Mouse (Mus musculus): ENCODE measurements around the gene Aco1. TPM values are rescaled to one million over a fixed set of nuclear protein-coding genes. Genes with fewer than 3 reads are reported as not detected.
"Not testable (repeated sequence)": the region's sequence is repeated elsewhere in the genome, so short reads cannot be mapped to it uniquely, and the experiment has no call there.

The Aco1 gene
- polyA plus RNA-seq (2015; fragmentation: Nextera tagmentation; extraction: Ambion mirVana) = 46.3 and 46.5 TPM in 2 replicates

DNA sequence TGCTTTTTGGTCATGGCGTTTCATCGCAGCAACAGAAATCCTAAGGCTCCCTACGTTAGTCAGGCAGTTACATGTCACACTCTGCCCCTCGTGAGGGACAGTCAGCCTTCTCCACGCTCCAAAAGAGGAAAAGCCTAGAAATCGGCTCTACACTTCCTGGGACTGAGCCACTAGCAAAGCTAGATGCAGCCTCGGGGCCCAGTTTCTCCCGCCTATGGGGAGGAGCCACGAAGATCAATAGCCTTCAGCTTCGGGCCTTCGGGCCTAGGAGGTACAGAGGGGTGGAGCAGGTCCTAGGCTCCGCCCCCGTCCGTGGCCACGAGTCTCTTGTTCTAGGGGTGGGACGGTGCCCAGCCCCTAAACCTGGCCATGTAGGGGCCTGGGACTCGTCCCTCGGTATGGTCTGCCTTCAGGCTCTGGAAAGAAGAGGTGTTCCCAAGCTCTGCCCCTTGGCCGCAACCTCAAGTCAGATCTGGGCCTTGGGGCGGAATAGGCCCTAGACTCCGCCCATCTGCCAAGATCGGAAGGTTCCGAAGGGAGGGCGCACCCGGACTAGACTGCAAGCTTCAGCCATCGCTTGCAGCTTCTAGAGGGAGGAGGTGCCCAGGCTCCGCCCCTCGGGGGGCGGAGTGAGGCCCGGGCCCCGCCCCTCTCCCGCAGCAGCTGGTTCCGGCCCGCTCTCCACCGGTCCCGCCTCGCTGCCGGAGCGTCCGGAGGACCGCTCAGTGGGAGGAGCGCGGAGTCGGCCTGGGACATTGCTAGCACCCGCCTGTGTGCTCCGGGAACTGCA lies at the start of gene Aco1:
Gene Aco1 (plus strand): TSS at position 339 of the 790 bp plus-strand sequence.
- H3K4me1 ChIP-seq = peaks cover 25% of the 10 kb centered on the region
- H3K36me3 ChIP-seq = no peaks in the 10 kb centered on the region
- peak within 1 kb of the TSS; percentile 85 for H3K9ac ChIP-seq
- under 1% methylated on average over 46 of the region's 46 CpGs for WGBS
- peak within 1 kb of the TSS; percentile 74 for H3K4me2 ChIP-seq
- peak; percentile 95 for ATAC-seq (ENCODE audit: insufficient number of reproducible peaks, insufficient read depth, low FRiP score, low TSS enrichment, low read depth)
- H3K4me3 ChIP-seq = peak within 1 kb of the TSS; percentile 82
- H3K27me3 ChIP-seq = no peaks in the 10 kb centered on the region
- peak within 1 kb of the TSS; percentile 93 for H3K27ac ChIP-seq
- H3K9me3 ChIP-seq = no peaks in the 10 kb centered on the region

DNA sequence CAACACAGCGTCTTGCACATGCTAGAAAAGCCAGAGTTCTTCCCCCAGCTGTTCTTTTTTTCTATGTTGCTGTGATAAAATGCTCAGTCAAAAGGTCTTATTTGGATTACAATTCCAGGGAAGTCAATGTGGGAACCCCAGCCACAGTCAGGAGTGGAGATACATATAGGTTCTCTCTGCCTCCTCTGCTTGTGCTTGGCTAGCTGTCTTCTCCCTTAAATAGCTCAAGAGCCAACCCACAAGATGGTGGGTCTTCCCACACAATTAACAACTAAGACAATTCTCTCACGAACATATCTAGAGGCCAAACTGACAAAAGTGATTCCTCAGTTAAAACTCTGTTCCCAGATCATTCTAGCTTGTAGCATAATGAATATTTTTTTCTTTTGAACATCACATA lies 47.9 kb upstream of the Aco1 start:
- Histone ChIP-seq H3K4me3 (no peak overlapping the region), H3K9ac (no peak overlapping the region), H3K4me1 (no peaks in the 10 kb centered on the region), H3K9me3 (no peaks in the 10 kb centered on the region), H3K36me3 (no peaks in the 10 kb centered on the region), H3K4me2 (no peak overlapping the region), H3K27ac (no peak overlapping the region), H3K27me3 (no peaks in the 10 kb centered on the region)
- 79% methylated on average over 2 of the region's 2 CpGs for WGBS
- ATAC-seq (ENCODE audit: insufficient number of reproducible peaks, insufficient read depth, low FRiP score, low TSS enrichment, low read depth) = no peak

DNA sequence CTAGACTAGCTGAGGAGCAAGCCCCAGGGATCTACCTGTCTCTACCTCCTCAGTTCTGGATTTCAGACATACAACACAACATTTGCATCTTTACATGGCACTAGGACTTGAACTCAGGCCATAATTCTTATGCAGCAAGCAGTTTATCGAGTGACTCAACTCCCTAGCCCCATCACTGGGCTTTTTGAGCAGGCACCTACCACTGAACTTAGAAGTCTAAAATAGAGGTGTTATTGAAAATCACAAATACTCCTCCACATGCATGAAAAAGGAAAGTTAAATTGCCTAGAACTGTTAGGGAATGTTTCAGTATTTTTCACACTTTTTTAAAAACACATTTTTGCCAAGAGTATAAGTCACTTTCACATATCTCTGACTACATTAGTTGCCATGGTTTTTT lies 39.9 kb upstream of the Aco1 start:
- Histone ChIP-seq H3K4me2 (no peak overlapping the region), H3K27me3 (no peaks in the 10 kb centered on the region), H3K4me1 (no peaks in the 10 kb centered on the region), H3K9me3 (no peaks in the 10 kb centered on the region), H3K36me3 (no peaks in the 10 kb centered on the region), H3K9ac (no peak overlapping the region), H3K4me3 (no peak overlapping the region), H3K27ac (no peak overlapping the region)
- WGBS = 95% methylated on average over 1 of the region's 1 CpGs
- no peak for ATAC-seq (ENCODE audit: insufficient number of reproducible peaks, insufficient read depth, low FRiP score, low TSS enrichment, low read depth)

DNA sequence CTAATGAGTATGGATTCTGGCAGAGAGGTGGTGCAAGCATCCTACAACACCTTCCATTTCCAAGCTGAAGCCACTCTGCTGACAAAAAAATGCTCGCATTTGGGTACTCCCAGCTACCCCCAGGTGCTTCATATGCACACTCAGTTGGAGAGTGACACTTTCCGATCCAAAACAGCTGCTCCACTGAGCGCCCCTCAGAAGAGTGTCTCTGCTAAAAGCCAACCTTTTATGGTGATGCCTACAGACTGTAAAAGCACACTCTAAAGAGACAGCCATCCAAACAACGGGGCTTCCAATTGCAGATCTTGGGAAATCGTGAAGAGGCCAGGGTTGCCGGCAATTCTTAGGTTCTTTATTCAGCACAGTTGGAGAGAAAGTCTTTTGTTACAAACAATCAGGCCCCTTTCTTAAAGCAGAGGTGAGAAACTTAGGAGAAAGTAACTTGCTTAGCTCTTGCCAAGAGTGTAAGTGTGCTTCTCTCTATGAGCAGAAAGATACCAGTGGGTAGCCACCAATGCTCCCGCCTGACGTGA lies 36.8 kb upstream of the Aco1 start:
- WGBS = 50% methylated on average over 8 of the region's 8 CpGs
- H3K27ac ChIP-seq = no peak overlapping the region
- no peak overlapping the region for H3K4me3 ChIP-seq
- H3K9me3 ChIP-seq = no peaks in the 10 kb centered on the region
- no peak overlapping the region for H3K9ac ChIP-seq
- no peak overlapping the region for H3K4me2 ChIP-seq
- no peaks in the 10 kb centered on the region for H3K4me1 ChIP-seq
- no peak for ATAC-seq (ENCODE audit: insufficient number of reproducible peaks, insufficient read depth, low FRiP score, low TSS enrichment, low read depth)
- H3K36me3 ChIP-seq = no peaks in the 10 kb centered on the region
- H3K27me3 ChIP-seq = no peaks in the 10 kb centered on the region

DNA sequence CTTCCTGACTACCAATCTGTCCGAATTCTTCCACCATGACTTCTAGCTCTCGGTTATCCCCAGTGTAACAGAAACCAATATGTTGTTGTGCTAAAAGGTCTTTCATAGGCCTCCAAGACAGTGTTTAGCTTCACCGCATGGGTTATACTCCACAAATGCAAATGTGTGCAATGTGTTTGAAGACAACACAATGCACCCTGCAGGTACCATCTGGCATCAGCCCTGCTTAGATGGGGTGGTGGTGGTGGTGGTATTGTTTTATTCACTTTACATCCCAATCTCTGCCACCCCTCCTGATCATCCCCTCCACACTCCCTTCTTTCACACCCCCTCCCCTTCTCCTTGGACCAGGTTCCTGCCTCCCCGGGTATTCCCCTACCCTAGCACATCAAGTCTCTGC lies 34.9 kb upstream of the Aco1 start:
- H3K9me3 ChIP-seq = no peaks in the 10 kb centered on the region
- H3K27me3 ChIP-seq = no peaks in the 10 kb centered on the region
- ATAC-seq (ENCODE audit: insufficient number of reproducible peaks, insufficient read depth, low FRiP score, low TSS enrichment, low read depth) = no peak
- H3K27ac ChIP-seq = no peak overlapping the region
- no peak overlapping the region for H3K4me2 ChIP-seq
- H3K4me3 ChIP-seq = no peak overlapping the region
- H3K9ac ChIP-seq = no peak overlapping the region
- no peaks in the 10 kb centered on the region for H3K36me3 ChIP-seq
- no peaks in the 10 kb centered on the region for H3K4me1 ChIP-seq
- WGBS = 90% methylated on average over 4 of the region's 4 CpGs

DNA sequence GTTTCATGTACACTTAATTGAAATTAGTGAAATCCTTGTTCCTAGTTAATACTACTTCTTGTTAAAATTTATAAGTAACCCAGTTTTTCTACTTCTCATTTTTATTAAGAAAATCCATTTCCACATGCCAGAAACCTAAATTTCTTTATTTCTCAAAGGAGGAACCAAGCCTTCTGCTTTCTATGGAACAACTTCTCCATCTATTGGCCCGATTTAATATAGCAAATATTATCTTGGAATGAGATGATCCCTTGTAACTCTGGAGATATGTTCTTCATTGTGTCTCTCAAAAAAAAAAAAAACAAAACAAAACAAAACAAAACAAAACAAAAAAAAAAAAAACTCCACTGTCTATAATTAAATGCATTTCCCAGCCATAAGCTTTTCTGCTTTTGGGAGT lies 29.7 kb upstream of the Aco1 start:
- 72% methylated on average over 1 of the region's 1 CpGs for WGBS
- Histone ChIP-seq H3K4me3 (no peak overlapping the region), H3K4me1 (no peaks in the 10 kb centered on the region), H3K36me3 (no peaks in the 10 kb centered on the region), H3K4me2 (no peak overlapping the region), H3K27ac (no peak overlapping the region), H3K27me3 (no peaks in the 10 kb centered on the region), H3K9me3 (no peaks in the 10 kb centered on the region), H3K9ac (no peak overlapping the region)
- ATAC-seq (ENCODE audit: insufficient number of reproducible peaks, insufficient read depth, low FRiP score, low TSS enrichment, low read depth) = no peak

DNA sequence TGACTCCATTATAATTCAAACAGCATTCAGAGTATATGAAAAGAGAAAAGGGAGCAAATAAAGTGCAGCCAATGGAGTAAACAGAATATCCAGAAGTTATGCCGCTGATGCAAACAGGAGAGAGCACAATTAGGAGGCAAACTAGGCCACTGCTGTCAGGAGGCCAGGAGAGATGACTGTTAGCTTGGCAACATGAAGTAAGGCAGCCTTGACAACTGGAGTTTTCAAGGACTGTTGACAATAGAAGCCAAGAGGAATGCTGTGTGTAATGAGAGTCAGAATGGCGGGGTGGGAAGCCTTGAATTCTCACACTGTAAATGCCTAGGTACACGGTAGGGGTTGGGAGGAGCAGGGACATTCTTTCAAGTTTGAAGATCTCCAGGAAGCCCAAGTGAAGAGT lies 21.7 kb upstream of the Aco1 start:
- no peaks in the 10 kb centered on the region for H3K4me1 ChIP-seq
- H3K9ac ChIP-seq = no peak overlapping the region
- 82% methylated on average over 3 of the region's 3 CpGs for WGBS

DNA sequence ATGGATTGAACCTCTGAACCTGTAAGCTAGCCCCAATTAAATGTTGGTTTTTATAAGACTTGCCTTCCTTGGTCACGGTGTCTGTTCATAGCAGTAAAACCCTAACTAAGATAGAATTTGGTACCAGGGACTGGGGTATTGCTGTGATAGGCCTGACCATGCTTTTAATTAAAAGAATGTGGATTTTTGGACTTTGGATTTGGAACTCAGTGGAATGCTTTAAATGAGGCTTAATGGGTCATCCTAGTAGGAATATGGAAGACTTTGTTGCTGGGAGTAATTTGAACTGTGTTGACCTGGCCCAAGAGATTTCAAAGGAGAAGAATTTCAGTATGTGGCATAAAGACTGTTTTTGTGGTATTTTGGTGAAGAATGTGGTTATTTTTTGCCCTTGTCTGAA lies 20.6 kb upstream of the Aco1 start:
- not testable (repeated sequence) for H3K27me3 ChIP-seq; H3K4me2 ChIP-seq; H3K9ac ChIP-seq; ATAC-seq (ENCODE audit: insufficient number of reproducible peaks, insufficient read depth, low FRiP score, low TSS enrichment, low read depth); H3K4me1 ChIP-seq; H3K9me3 ChIP-seq; H3K27ac ChIP-seq; H3K36me3 ChIP-seq; H3K4me3 ChIP-seq
- WGBS = 92% methylated on average over 1 of the region's 1 CpGs

More for the DNA sequence above, 21.7 kb upstream of the Aco1 start:
- Histone ChIP-seq H3K27me3 (no peaks in the 10 kb centered on the region), H3K27ac (no peak overlapping the region), H3K4me2 (no peak overlapping the region), H3K36me3 (no peaks in the 10 kb centered on the region), H3K9me3 (no peaks in the 10 kb centered on the region), H3K4me3 (no peak overlapping the region)
- no peak for ATAC-seq (ENCODE audit: insufficient number of reproducible peaks, insufficient read depth, low FRiP score, low TSS enrichment, low read depth)

DNA sequence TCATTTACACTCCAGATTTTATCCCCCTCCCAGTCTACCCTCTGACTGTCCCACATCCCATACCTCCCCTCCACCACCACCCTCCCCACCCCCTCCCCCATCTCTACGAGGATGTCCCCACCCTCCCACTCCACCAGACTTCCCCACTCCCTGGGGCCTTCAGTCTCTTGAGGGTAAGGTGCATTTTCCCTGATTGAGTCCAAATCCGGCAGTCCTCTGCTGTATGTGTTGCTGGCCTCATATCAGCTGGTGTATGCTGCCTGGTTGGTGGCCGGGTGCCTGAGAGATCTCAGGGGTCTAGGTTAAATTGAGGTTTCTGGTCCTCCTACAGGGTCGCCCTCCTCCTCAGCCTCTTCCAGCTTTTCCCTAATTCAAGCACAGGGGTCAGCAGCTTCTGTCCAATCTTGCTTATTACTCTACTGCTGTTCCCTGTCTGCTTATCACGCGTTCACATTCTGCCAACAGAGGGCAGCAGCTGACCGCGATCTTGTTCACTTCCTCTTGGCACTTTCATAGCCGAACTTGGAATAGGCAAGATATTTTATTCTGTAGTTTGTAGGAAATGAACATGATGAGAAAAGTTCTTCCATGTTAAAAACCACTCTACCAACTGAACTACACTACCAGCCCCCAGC lies 8.3 kb upstream of the Aco1 start:
- WGBS = 16% methylated on average over 9 of the region's 9 CpGs
- H3K27ac ChIP-seq = no peak overlapping the region
- H3K4me3 ChIP-seq = no peak overlapping the region

DNA sequence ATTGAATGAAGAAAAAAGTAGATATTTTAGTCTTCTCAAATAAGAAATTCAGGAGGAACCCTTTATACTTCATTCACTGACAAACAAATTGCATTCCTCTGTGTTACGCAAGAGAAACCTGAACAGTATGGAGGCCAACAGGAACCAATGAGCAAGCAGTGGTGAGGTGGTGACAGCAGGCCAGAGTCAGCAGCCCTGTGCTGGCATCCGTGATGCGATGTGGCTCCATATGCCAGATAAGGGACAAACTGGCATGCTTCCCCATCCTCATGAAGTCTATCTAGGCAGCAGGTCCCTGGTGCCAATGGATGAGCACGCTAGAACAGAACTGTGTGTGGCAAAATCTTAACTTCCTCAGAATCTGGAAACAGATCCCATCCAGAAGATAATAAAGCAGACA lies 6.4 kb upstream of the Aco1 start:
- no peak for ATAC-seq (ENCODE audit: insufficient number of reproducible peaks, insufficient read depth, low FRiP score, low TSS enrichment, low read depth)
- WGBS = 86% methylated on average over 4 of the region's 4 CpGs
- 0 out of 2 replicates have a peak, but pooled peaks cover 3% of the 10 kb centered on the region for H3K27me3 ChIP-seq
- no peaks in the 10 kb centered on the region for H3K36me3 ChIP-seq
- H3K4me1 ChIP-seq = no peaks in the 10 kb centered on the region
- no peaks in the 10 kb centered on the region for H3K9me3 ChIP-seq
- H3K27ac ChIP-seq = no peak overlapping the region
- no peak overlapping the region for H3K4me2 ChIP-seq
- no peak overlapping the region for H3K4me3 ChIP-seq
- H3K9ac ChIP-seq = no peak overlapping the region

More for the DNA sequence above, 8.3 kb upstream of the Aco1 start:
- H3K4me2 ChIP-seq = no peak overlapping the region
- no peaks in the 10 kb centered on the region for H3K9me3 ChIP-seq
- no peak for ATAC-seq (ENCODE audit: insufficient number of reproducible peaks, insufficient read depth, low FRiP score, low TSS enrichment, low read depth)
- no peak overlapping the region for H3K9ac ChIP-seq
- H3K4me1 ChIP-seq = no peaks in the 10 kb centered on the region
- H3K36me3 ChIP-seq = no peaks in the 10 kb centered on the region
- H3K27me3 ChIP-seq = 0 out of 2 replicates have a peak, but pooled peaks cover 3% of the 10 kb centered on the region

DNA sequence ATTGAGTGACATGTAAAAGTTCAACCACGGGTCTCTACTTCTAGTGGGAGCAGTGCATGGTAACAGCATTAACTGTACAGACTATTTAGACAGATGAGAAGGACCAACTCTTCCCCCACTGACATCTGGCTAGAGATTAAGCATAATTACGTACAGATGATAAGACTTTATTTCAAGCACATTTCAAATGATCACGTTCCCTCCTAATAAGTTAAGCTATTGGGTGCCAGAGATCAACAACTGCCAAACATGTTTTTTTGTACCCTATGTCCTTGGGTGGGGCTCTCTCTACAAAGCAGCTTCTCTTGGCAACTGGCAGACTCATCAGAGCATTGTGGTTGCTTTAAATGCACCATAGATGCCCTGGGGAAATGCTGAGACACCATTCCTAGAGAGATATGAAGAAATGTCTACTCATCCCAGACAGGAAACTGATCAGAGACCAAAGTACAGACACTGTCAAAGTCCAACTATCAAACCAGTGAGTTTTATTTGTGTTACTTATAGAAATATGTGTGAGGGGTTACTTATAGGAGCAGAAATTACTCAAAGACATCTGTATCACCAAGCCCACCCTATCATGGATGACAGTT lies 3.1 kb upstream of the Aco1 start:
- WGBS = 62% methylated on average over 3 of the region's 3 CpGs

DNA sequence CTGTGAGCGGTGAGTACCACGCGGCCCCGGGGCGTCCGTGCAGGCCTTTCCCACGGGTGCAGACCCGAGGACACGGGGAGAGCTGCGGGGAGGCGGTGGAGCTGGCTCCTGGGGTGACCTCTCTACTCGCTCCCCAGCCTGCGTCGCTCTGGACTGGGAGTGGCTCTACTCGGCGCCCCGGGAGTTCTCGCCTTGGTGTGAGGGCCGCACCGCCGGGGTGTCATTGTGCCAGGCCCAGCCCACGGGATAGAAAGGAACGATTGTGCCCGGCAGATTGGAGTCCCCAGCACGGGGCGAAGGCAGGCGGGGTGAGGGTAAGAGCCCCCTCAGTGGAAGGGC lies 621 bp downstream of the Aco1 start:
- Histone ChIP-seq H3K36me3 (no peaks in the 10 kb centered on the region), H3K4me3 (peak overlapping the region; percentile 82), H3K9me3 (no peaks in the 10 kb centered on the region), H3K4me2 (peak overlapping the region; percentile 74), H3K4me1 (peaks cover 25% of the 10 kb centered on the region), H3K9ac (peak overlapping the region; percentile 85), H3K27ac (peak overlapping the region; percentile 93), H3K27me3 (no peaks in the 10 kb centered on the region)
- WGBS = under 1% methylated on average over 27 of the region's 27 CpGs
- no peak for ATAC-seq (ENCODE audit: insufficient number of reproducible peaks, insufficient read depth, low FRiP score, low TSS enrichment, low read depth)

More for the DNA sequence above, 3.1 kb upstream of the Aco1 start:
- no peak for ATAC-seq (ENCODE audit: insufficient number of reproducible peaks, insufficient read depth, low FRiP score, low TSS enrichment, low read depth)
- Histone ChIP-seq H3K36me3 (no peaks in the 10 kb centered on the region), H3K4me3 (no peak overlapping the region), H3K9ac (no peak overlapping the region), H3K4me2 (no peak overlapping the region), H3K4me1 (peaks cover 19% of the 10 kb centered on the region), H3K27ac (no peak overlapping the region), H3K9me3 (no peaks in the 10 kb centered on the region), H3K27me3 (no peaks in the 10 kb centered on the region)
